Mouse (Mus musculus) testis, postnatal 10 days (tissue): ENCODE measurements around the gene Slc25a14.

Source experiments
- DNase-seq: peaks from one replicate; pipeline ENCODE4 v3.0.0; 2021; ENCODE audit warnings: low spot score

Gene Slc25a14

DNA sequence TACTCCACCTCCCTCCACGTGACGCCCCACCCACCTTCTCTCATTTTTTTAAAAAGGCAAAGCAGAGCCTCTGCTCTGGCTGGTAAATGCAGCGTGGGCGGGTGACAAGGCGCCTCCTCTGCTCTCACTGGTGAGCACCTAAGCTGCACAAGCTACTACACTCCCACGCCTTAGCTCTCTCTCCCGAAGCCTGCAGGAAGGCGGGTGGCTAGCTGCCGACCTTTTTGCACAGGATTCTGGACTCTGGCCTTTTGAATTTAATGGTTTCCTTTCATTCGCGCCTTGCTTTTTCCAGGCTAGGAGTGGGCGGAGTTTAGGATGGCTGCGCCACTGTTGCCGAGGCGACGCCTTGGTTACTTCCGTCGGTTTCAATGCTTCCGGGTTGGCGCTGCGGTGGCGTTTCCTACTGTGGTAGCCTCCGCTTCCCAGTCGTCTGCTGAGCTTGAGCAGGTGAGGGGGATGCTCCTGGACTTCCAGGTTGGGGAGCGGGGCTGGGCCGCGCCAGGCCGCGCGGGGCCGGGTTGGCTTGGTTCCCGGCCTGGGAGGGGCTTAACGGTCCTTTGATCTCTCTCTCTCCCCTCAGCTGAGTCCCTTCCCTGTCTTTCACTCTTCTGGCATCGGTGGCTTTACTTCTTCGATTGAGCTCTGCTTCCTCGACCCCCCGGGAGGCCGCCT, at the start of gene Slc25a14:
Gene Slc25a14, plus strand, starts transcription at position 35 of the 675 bp plus-strand sequence.
- DNase-seq: peak; percentile 81

GRCm38 (mm10) chrX:48583332-48583731, 39.9 kb upstream of the Slc25a14 start:
- DNase-seq: no peak

- DNase-seq: peak; percentile 37
These were observed 29.5 kb upstream of the Slc25a14 start for GRCm38 (mm10) chrX:48593721-48594098.

GRCm38 (mm10) chrX:48594099-48594760, 29.0 kb upstream of the Slc25a14 start, which contains the start of gene Zfp280c:
Gene Zfp280c, minus strand, starts transcription at chrX:48594504.
- peak; percentile 62 for DNase-seq

- DNase-seq: no peak
These were observed 27.2 kb upstream of the Slc25a14 start for GRCm38 (mm10) chrX:48596053-48596452.

DNA sequence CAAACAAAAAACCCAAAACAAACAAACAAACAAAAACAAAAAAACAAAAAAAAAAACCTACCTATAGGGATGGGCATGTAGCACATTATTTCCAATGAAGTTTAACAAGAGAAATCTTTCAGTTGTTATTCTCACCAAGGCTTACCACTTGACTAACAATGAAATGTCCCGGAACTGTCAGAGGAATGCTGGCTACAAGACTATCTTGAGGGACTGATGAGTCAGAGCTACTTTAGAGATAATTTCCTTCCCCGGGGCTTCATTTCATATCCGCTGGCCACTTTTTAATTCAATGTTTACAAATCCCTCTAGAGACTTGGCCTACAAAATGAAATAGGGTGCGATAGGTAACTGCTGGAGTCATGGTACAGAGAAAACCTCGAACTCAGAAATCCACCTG, 26.3 kb upstream of the Slc25a14 start:
- no peak for DNase-seq

GRCm38 (mm10) chrX:48604872-48605271, 18.3 kb upstream of the Slc25a14 start:
- DNase-seq: no peak

GRCm38 (mm10) chrX:48623049-48623378, 199 bp upstream of the Slc25a14 start:
- no peak for DNase-seq

- no peak for DNase-seq
These were observed 824 bp downstream of the Slc25a14 start for GRCm38 (mm10) chrX:48624054-48624420.

GRCm38 (mm10) chrX:48637032-48637431, 13.8 kb downstream of the Slc25a14 start:
- DNase-seq: no peak

DNA sequence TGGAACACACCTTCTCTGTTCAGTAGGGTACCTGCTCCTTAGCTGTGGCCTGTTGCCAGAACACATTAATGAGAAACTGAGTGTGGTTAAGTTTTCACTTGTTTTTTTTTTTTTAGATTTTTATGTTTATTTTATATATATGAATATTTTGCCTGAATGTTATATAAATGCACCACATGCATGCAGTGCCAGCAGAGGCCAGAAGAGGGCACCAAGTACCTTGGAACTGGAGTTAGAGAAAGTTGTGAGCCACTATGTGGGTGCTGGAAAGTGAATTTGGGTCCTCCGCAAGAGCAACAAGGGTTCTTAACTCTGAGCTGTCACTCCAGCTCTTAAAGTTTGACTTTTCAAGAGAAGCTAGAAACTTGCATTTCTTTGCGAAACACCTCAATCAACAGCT, 20.9 kb downstream of the Slc25a14 start:
- DNase-seq: peak; percentile 45

GRCm38 (mm10) chrX:48666807-48667206, 43.6 kb downstream of the Slc25a14 start:
- DNase-seq: no peak

- no peak for DNase-seq
These were observed 46.4 kb downstream of the Slc25a14 start for GRCm38 (mm10) chrX:48669588-48669987.

DNA sequence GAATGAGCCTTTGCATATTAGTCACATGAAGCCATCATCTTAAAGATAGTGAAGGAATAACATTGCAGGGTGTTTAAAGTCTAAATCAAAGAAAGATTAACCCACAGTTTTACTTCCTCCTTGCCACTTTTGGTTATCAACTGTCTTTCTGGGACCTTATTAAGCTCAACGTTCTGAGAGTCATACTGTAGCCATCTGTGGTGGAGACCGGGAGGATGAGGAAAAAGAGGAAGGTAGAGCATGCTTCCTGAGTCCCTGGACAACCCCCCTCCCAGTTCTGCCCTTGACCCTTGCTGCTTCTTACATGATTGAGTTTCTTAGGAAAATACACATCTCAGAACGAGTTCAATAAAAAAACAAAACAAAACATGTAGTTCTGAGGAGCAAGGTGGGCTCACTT, 48.5 kb downstream of the Slc25a14 start:
- DNase-seq: no peak

DNA sequence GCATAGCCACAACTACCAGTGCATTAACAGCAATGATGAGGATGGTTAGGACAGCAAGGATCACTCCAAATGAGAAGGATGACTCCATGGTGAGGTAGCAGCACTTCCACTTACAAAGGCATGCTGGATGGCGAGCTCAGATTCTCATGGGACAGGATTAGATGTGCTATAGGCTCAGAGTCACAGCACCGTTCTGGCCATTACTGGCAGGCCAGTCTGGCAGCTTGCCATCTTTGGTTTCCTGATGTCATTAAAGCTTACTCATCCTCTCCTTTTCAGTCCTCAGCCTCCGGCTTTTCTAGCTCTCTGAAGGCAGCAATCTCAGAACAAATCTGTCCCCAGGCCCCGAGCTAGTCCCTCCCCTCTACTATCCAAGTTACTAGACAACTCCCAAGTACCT, 51.0 kb downstream of the Slc25a14 start, which contains the start of gene Gpr119:
Gene Gpr119, minus strand, starts transcription at position 308 of the 400 bp plus-strand sequence.
- no peak for DNase-seq

- DNase-seq: peak; percentile 55
These were observed 60.2 kb downstream of the Slc25a14 start for GRCm38 (mm10) chrX:48683451-48683850.

GRCm38 (mm10) chrX:48683857-48684256, 60.6 kb downstream of the Slc25a14 start:
- DNase-seq: no peak

GRCm38 (mm10) chrX:48694460-48694859, 71.2 kb downstream of the Slc25a14 start:
- DNase-seq: no peak

GRCm38 (mm10) chrX:48694864-48695371, 71.7 kb downstream of the Slc25a14 start, which contains the start of gene Rbmx2:
Gene Rbmx2, plus strand, starts transcription at chrX:48695004.
- peak; percentile 92 for DNase-seq

DNA sequence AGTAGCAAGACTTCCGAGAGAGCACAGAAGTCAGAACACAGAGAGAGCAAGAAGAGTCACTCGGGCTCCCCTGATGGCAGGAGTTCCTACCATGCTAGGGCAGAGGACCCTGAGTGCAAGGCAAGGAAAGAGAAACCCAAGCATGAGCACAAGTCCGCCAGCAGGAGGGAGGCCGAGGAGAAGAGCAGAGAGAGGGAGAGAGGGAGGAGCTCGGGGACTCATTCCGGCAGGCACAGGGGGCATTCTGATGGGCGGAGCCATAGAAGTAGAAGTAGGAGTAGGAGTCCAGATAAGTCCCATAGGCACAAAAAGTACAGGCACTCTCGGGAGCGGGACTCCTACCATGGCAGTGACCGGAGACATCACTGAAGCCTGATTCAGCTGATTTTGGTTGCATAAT, 86.5 kb downstream of the Slc25a14 start:
- DNase-seq: no peak
